Mouse (Mus musculus): ENCODE data around the gene Saxo1. TPM values are rescaled to one million over a fixed set of nuclear protein-coding genes. Genes with fewer than 3 reads are reported as not detected.
A peak's percentile ranks its signal among the peaks of the same experiment; 100 is the strongest.

Gene Saxo1
- polyA plus RNA-seq, 1 experiment, result not detected

- no peak for TF ChIP-seq POLR2A (IDR thresholded peaks at IDR 0.05; ENCODE audit: low read depth, low read length)
- no peak for TF ChIP-seq CTCF (IDR thresholded peaks at IDR 0.05; ENCODE audit: borderline replicate concordance, insufficient read depth, low read length)
- Histone ChIP-seq H3K4me1 (ENCODE audit: control insufficient read depth, insufficient read depth, low read length) (no peaks in the 10 kb centered on the region), H3K4me3 (ENCODE audit: insufficient read depth, low read length) (no peak overlapping the region), H3K27ac (ENCODE audit: insufficient read depth, low read length) (no peak overlapping the region)
Observed at GRCm38 (mm10) chr4:86559006-86559405, 878 bp upstream of the Saxo1 start.

- Histone ChIP-seq H3K4me1 (ENCODE audit: control insufficient read depth, insufficient read depth, low read length) (no peaks in the 10 kb centered on the region), H3K4me3 (ENCODE audit: insufficient read depth, low read length) (no peak overlapping the region), H3K27ac (ENCODE audit: insufficient read depth, low read length) (no peak overlapping the region)
- TF ChIP-seq POLR2A (IDR thresholded peaks at IDR 0.05; ENCODE audit: low read depth, low read length) (no peak), CTCF (IDR thresholded peaks at IDR 0.05; ENCODE audit: borderline replicate concordance, insufficient read depth, low read length) (no peak)
Observed at GRCm38 (mm10) chr4:86557371-86557770, 757 bp downstream of the Saxo1 start.

GRCm38 (mm10) chr4:86555035-86555707 lies 3.0 kb downstream of the Saxo1 start:
- H3K27ac ChIP-seq (ENCODE audit: insufficient read depth, low read length), result no peak overlapping the region
- no peak overlapping the region for H3K4me3 ChIP-seq (ENCODE audit: insufficient read depth, low read length)
- TF ChIP-seq CTCF (IDR thresholded peaks at IDR 0.05; ENCODE audit: borderline replicate concordance, insufficient read depth, low read length) (no peak), POLR2A (IDR thresholded peaks at IDR 0.05; ENCODE audit: low read depth, low read length) (no peak)
- H3K4me1 ChIP-seq (ENCODE audit: control insufficient read depth, insufficient read depth, low read length), result no peaks in the 10 kb centered on the region

GRCm38 (mm10) chr4:86548332-86548731 lies 9.8 kb downstream of the Saxo1 start:
- H3K4me3 ChIP-seq (ENCODE audit: insufficient read depth, low read length), result no peak overlapping the region
- H3K4me1 ChIP-seq (ENCODE audit: control insufficient read depth, insufficient read depth, low read length), result no peaks in the 10 kb centered on the region
- TF ChIP-seq POLR2A (IDR thresholded peaks at IDR 0.05; ENCODE audit: low read depth, low read length), result no peak
- TF ChIP-seq CTCF (IDR thresholded peaks at IDR 0.05; ENCODE audit: borderline replicate concordance, insufficient read depth, low read length), result no peak
- no peak overlapping the region for H3K27ac ChIP-seq (ENCODE audit: insufficient read depth, low read length)

- Histone ChIP-seq H3K4me3 (ENCODE audit: insufficient read depth, low read length) (no peak overlapping the region), H3K27ac (ENCODE audit: insufficient read depth, low read length) (no peak overlapping the region), H3K4me1 (ENCODE audit: control insufficient read depth, insufficient read depth, low read length) (no peaks in the 10 kb centered on the region)
- TF ChIP-seq POLR2A (IDR thresholded peaks at IDR 0.05; ENCODE audit: low read depth, low read length) (no peak), CTCF (IDR thresholded peaks at IDR 0.05; ENCODE audit: borderline replicate concordance, insufficient read depth, low read length) (no peak)
Observed at GRCm38 (mm10) chr4:86545615-86546014, 12.5 kb downstream of the Saxo1 start.

- TF ChIP-seq CTCF (IDR thresholded peaks at IDR 0.05; ENCODE audit: borderline replicate concordance, insufficient read depth, low read length), result no peak
- no peak for TF ChIP-seq POLR2A (IDR thresholded peaks at IDR 0.05; ENCODE audit: low read depth, low read length)
Observed at GRCm38 (mm10) chr4:86543999-86544398, 14.1 kb downstream of the Saxo1 start.

GRCm38 (mm10) chr4:86541573-86541972 lies 16.6 kb downstream of the Saxo1 start:
- Histone ChIP-seq H3K27ac (ENCODE audit: insufficient read depth, low read length) (no peak overlapping the region), H3K4me1 (ENCODE audit: control insufficient read depth, insufficient read depth, low read length) (no peaks in the 10 kb centered on the region)
- TF ChIP-seq POLR2A (IDR thresholded peaks at IDR 0.05; ENCODE audit: low read depth, low read length), result no peak
- no peak for TF ChIP-seq CTCF (IDR thresholded peaks at IDR 0.05; ENCODE audit: borderline replicate concordance, insufficient read depth, low read length)

More at GRCm38 (mm10) chr4:86543999-86544398, 14.1 kb downstream of the Saxo1 start:
- H3K4me3 ChIP-seq (ENCODE audit: insufficient read depth, low read length), result no peak overlapping the region
- H3K27ac ChIP-seq (ENCODE audit: insufficient read depth, low read length), result no peak overlapping the region
- no peaks in the 10 kb centered on the region for H3K4me1 ChIP-seq (ENCODE audit: control insufficient read depth, insufficient read depth, low read length)

GRCm38 (mm10) chr4:86538936-86539335 lies 19.2 kb downstream of the Saxo1 start:
- Histone ChIP-seq H3K27ac (ENCODE audit: insufficient read depth, low read length) (no peak overlapping the region), H3K4me1 (ENCODE audit: control insufficient read depth, insufficient read depth, low read length) (peaks cover under 1% of the 10 kb centered on the region; the same call in 1 of the 2 replicates), H3K4me3 (ENCODE audit: insufficient read depth, low read length) (no peak overlapping the region)
- TF ChIP-seq CTCF (IDR thresholded peaks at IDR 0.05; ENCODE audit: borderline replicate concordance, insufficient read depth, low read length) (no peak), POLR2A (IDR thresholded peaks at IDR 0.05; ENCODE audit: low read depth, low read length) (no peak)

More at GRCm38 (mm10) chr4:86541573-86541972, 16.6 kb downstream of the Saxo1 start:
- H3K4me3 ChIP-seq (ENCODE audit: insufficient read depth, low read length), result no peak overlapping the region

- H3K27ac ChIP-seq (ENCODE audit: insufficient read depth, low read length), result no peak overlapping the region
- no peak for TF ChIP-seq CTCF (IDR thresholded peaks at IDR 0.05; ENCODE audit: borderline replicate concordance, insufficient read depth, low read length)
- no peak for TF ChIP-seq POLR2A (IDR thresholded peaks at IDR 0.05; ENCODE audit: low read depth, low read length)
- H3K4me1 ChIP-seq (ENCODE audit: control insufficient read depth, insufficient read depth, low read length), result peaks cover 5% of the 10 kb centered on the region; the same call in 1 of the 2 replicates
- H3K4me3 ChIP-seq (ENCODE audit: insufficient read depth, low read length), result no peak overlapping the region
Observed at GRCm38 (mm10) chr4:86537972-86538371, 20.2 kb downstream of the Saxo1 start.

GRCm38 (mm10) chr4:86534091-86534481 lies 24.0 kb downstream of the Saxo1 start:
- Histone ChIP-seq H3K4me1 (ENCODE audit: control insufficient read depth, insufficient read depth, low read length) (peaks cover 8% of the 10 kb centered on the region), H3K27ac (ENCODE audit: insufficient read depth, low read length) (peak overlapping the region; percentile 90), H3K4me3 (ENCODE audit: insufficient read depth, low read length) (no peak overlapping the region)
- TF ChIP-seq POLR2A (IDR thresholded peaks at IDR 0.05; ENCODE audit: low read depth, low read length) (no peak), CTCF (IDR thresholded peaks at IDR 0.05; ENCODE audit: borderline replicate concordance, insufficient read depth, low read length) (no peak)

Measured in embryonic fibroblast, embryonic 13.5 days (primary cell).